Mouse (Mus musculus) myocyte (in vitro differentiated cells): ENCODE data around the gene Snf8.

Experiments
- CEBPB ChIP-seq: IDR thresholded peaks from 2 replicates; pipeline ENCODE4 v1.6.1; 2011; ENCODE audit warnings: mild to moderate bottlenecking, moderate library complexity; ENCODE audit not compliant: poor library complexity, insufficient read depth, severe bottlenecking
- E2F4 ChIP-seq: IDR thresholded peaks from one replicate; pipeline ENCODE4 v1.6.1; 2011; ENCODE audit warnings: mild to moderate bottlenecking, control low read depth, moderate library complexity; ENCODE audit not compliant: insufficient read depth
- MAX ChIP-seq: IDR thresholded peaks from one replicate; pipeline ENCODE4 v1.6.1; 2011; ENCODE audit warnings: low read depth, mild to moderate bottlenecking, control low read depth
- MYOD1 ChIP-seq, 3 experiments: IDR thresholded peaks; one replicate each; pipeline ENCODE4 v1.6.1; 2011; ENCODE audit warnings: control low read depth in 2 of 3, low read depth in 2 of 3, mild to moderate bottlenecking in 2 of 3, moderate library complexity in 1 of 3; ENCODE audit not compliant: insufficient read length in 2 of 3, control insufficient read depth in 1 of 3
- POLR2A ChIP-seq: IDR thresholded peaks from one replicate; pipeline ENCODE4 v1.6.1; 2011; ENCODE audit warnings: low read depth, mild to moderate bottlenecking, control low read depth, moderate library complexity; ENCODE audit not compliant: insufficient read length
- POLR2AphosphoS2 ChIP-seq: IDR thresholded peaks from one replicate; pipeline ENCODE4 v1.6.1; 2011; ENCODE audit warnings: low read depth, control low read depth; ENCODE audit not compliant: insufficient read length
- TCF12 ChIP-seq: IDR thresholded peaks from one replicate; pipeline ENCODE4 v1.6.1; 2011; ENCODE audit warnings: mild to moderate bottlenecking, control low read depth; ENCODE audit not compliant: poor library complexity, insufficient read depth, severe bottlenecking

DNA sequence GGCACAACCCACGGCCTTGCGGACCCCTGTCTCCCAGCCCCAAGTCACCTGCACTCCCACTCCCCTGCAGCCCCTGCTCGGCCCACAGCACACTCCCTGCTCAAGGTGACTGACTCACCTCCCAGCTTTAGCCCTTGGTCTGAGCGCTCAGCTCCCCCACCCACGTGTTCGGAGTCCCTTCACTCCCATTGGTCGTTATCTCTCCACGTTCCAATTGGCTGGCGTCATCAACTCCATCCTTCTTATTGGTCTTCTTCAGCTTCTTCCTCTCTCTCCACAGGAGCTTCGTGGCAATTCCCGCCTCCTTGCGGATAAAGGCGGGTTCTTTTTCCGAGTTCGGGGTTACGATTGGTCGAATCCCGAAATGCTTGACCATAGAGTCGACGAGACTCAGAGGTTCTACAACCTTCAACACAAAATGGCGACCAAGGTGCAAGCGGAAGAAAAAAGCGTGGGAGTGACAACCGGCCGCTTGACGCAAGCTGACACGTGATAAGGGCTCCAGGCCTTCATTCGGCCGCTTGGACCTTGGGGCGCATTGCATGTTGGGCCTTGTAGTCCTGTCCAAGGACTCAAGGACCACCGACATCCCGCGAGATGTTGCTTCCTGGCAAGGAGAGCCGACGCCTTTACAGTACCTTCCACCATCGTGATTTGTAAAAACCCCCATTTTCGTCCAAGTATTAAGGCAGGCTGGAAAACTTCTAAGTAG is 41.0 kb downstream of the Snf8 start, which contains the start of gene Atp5g1:
- TF ChIP-seq POLR2A (peak; percentile 100), MAX (peak; percentile 81), POLR2AphosphoS2 (peak; percentile 99), CEBPB (no peak), E2F4 (no peak), TCF12 (no peak), MYOD1 (IDR thresholded peaks at IDR 0.05; ENCODE audit: control insufficient read depth in 1 of 3, insufficient read length in 2 of 3, low read depth in 2 of 3) (peak in 1 of 3 experiments; percentile 10)
